Mouse (Mus musculus) layer of hippocampus, adult 9-11 months (tissue): Measurements from ENCODE around the gene Msh4.
A peak's percentile ranks its signal among the peaks of the same experiment; 100 is the strongest.

Experiments used
- DNase-seq: peaks from one replicate; pipeline ENCODE4 v3.0.0; 2022

Gene Msh4

GRCm38 (mm10) chr3:153906136-153906871 is at the start of gene Msh4:
Msh4 (minus strand) TSS chr3:153906138.
- no peak for DNase-seq

- no peak for DNase-seq
Measured at GRCm38 (mm10) chr3:153948176-153948575, 42.2 kb upstream of the Msh4 start.

- no peak for DNase-seq
Measured at GRCm38 (mm10) chr3:153947271-153947670, 41.3 kb upstream of the Msh4 start.

- DNase-seq, result peak; percentile 98
Measured at GRCm38 (mm10) chr3:153944335-153944990, 38.5 kb upstream of the Msh4 start, which contains the start of gene Acadm. Acadm (minus strand) TSS chr3:153944632.

GRCm38 (mm10) chr3:153943901-153944334 is 38.0 kb upstream of the Msh4 start:
- DNase-seq, result no peak

- DNase-seq, result no peak
Measured at GRCm38 (mm10) chr3:153943003-153943640, 37.2 kb upstream of the Msh4 start.

GRCm38 (mm10) chr3:153941613-153942012 is 35.7 kb upstream of the Msh4 start:
- DNase-seq, result no peak

GRCm38 (mm10) chr3:153940486-153940885 is 34.5 kb upstream of the Msh4 start:
- no peak for DNase-seq

- no peak for DNase-seq
Measured at GRCm38 (mm10) chr3:153940021-153940420, 34.1 kb upstream of the Msh4 start.

- DNase-seq, result no peak
Measured at GRCm38 (mm10) chr3:153937116-153937810, 31.3 kb upstream of the Msh4 start.

- no peak for DNase-seq
Measured at GRCm38 (mm10) chr3:153935878-153936277, 29.9 kb upstream of the Msh4 start.

- no peak for DNase-seq
Measured at GRCm38 (mm10) chr3:153932461-153932860, 26.5 kb upstream of the Msh4 start.

- no peak for DNase-seq
Measured at GRCm38 (mm10) chr3:153929526-153929925, 23.6 kb upstream of the Msh4 start.

- no peak for DNase-seq
Measured at GRCm38 (mm10) chr3:153926333-153926732, 20.4 kb upstream of the Msh4 start.

- DNase-seq, result no peak
Measured at GRCm38 (mm10) chr3:153921147-153921910, 15.4 kb upstream of the Msh4 start.

- no peak for DNase-seq
Measured at GRCm38 (mm10) chr3:153917200-153917599, 11.3 kb upstream of the Msh4 start.

- no peak for DNase-seq
Measured at GRCm38 (mm10) chr3:153913510-153914243, 7.7 kb upstream of the Msh4 start.

GRCm38 (mm10) chr3:153912546-153913509 is 6.9 kb upstream of the Msh4 start, which contains the start of gene Rabggtb:
Rabggtb (minus strand) TSS chr3:153913009.
- DNase-seq, result peak; percentile 96

GRCm38 (mm10) chr3:153911882-153912440 is 6.0 kb upstream of the Msh4 start:
- DNase-seq, result no peak
